Mouse (Mus musculus) megakaryocyte, adult 5-6 weeks (primary cell): ENCODE measurements around the gene Clec4f. TPM values are rescaled to one million over a fixed set of nuclear protein-coding genes. Genes with fewer than 3 reads are reported as not detected.

ENCODE experiments used
- ATAC-seq: 2 replicates; pipeline ENCODE4 v1.8.0; 2016; ENCODE audit warnings: mild to moderate bottlenecking, inconsistent platforms; ENCODE audit not compliant: poor library complexity, severe bottlenecking
- total RNA-seq, 2 experiments: library from RNA; stranded (forward) in 1 of 2; stranded (reverse) in 1 of 2; fragments of 153-499, 151-499 nt in 1 of 2; fragments of 221-1000, 200-1000 nt in 1 of 2; gene quantifications; 2 replicates each; pipeline versions ENCODE4 v1.2.3 to v1.2.4; 2015 to 2017

The Clec4f gene
- not detected in 2 replicates for total RNA-seq (2015)
- not detected in 2 replicates for total RNA-seq (2017)

DNA sequence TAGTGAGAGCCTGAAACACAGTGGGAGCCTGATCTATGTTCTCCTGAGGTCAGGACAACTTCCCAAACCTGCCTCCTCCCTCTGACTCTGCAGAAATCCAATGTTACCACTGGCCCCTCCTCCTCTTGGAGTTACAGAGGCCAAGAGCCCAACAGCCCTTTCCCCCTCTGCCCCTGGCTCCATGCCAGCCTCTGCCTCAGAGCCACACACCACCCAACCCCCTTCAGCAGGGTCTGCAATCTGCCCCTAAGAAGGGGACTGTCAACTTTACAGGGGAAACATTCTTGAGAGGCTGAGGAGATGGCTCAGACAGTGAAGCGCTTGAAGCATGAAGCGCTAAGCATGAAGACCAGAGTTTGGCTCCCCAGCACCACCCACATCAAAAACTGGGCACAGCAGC lies at the start of gene Clec4f:
Gene Clec4f (minus strand): TSS at position 101 of the 400 bp plus-strand sequence.
- ATAC-seq = no peak

DNA sequence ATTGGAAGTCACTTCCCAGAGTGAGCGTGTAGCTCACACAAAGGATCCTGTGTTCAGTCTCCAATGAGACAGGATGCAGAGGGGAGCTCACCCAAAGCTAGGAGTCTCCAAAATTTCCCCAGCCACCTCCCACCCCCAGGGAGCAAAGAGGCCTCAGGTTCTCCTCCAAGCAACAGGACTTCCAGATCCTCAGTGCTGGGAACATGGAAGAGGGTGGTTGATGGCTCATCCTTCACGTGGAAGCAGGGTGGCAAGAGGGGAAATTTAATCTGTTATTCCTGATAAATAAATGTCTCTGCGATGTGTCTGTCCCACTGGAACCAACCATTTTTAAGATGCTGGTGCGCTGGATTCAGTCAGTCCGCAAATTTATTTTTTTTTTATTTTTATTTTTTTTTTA lies 48.7 kb upstream of the Clec4f start:
- ATAC-seq = no peak

DNA sequence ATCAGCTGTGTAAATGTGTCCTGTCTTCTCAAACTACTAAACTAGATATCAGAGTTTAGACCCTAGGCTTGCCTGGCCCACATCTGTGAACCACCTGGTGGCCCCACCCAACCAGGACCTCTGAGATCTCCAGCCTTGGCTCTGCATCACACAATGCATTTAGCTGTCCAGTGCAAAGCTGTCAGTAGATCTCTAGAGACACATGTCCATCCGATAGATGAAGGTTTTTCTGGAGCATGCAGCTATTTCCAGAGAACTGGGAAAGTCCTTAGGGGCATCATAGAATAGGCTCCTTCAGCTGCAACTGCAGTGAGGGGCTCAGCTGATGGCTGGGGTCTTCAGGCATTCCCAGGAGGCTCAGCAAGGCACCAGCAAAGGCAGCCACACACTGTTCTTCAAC lies 48.3 kb upstream of the Clec4f start:
- no peak for ATAC-seq

GRCm38 (mm10) chr6:83703722-83704078 lies 47.7 kb upstream of the Clec4f start:
- ATAC-seq = no peak

DNA sequence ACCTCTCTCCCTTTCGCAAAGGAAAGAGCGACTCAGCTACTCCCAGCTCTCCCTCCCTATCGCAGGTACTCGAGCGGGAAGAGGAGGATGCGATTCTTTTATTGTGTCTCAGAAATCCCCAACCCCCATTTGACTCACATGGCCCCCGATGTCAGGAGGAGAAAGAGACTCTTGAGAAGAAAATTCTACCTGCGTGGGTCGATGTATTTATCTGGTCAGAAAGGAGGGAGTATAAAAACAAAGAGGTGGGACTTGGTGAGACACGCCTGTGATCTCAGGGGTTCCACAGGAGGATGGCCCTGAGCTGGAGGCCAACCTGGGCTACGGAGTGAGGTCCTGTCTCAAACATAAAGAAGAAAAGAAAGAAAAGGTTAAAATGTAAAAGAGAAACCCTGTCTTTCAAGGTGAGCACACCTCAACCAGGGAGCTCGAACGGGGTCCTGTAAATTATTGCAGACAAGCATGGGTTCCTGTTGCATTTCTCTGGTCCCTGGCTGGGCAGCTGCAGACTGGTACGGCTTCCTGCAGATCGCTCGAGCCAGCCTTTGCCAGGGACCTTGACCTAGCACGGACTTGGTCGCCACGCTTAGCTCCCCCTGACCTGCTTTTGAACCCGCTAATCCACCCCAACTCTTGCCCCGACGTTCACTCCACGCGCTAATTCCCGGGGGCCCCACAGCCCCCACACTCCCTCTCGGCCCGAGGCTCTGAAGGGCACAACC lies 47.2 kb upstream of the Clec4f start:
- no peak for ATAC-seq

DNA sequence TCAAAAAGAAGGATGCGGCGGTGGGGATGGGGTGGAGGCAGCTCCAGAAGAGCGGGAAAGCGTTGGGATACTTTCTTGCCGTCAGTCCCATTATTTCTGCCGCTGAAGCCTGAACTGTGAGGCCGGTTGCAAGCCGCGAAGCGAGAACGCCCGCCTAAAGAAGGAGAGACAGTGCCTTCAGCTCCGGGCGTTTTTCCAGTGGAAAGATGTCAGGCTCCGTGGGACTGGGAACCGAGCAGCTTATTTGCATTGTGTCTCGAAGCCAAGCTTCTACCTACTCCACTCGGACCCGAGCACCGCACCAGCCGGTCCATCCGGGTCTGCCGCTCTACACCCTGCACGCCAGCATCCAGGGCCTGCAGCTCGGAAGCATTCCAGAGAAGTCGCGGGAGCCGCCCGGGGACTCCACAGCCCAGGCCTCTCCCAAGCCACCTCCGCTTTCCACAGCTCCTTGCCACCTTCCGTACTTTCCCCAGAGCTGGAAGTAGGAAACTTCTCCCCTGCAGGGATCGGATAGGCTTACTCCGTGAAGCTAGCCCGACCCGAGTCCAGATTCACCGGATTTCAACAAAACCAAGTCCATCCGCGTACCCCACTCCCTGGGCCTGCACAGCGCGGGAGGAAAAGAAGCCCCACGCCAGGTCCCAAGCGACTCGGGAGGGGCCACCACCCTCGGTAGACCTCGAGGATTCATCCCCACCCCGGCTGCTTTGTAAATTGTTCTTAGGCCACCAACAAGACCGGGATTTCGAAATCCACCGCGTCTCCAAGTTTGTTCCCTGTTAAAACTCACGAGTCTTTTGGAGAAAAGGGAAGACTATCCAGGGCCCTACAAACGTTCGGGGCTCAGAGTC lies 46.4 kb upstream of the Clec4f start:
- ATAC-seq = no peak

DNA sequence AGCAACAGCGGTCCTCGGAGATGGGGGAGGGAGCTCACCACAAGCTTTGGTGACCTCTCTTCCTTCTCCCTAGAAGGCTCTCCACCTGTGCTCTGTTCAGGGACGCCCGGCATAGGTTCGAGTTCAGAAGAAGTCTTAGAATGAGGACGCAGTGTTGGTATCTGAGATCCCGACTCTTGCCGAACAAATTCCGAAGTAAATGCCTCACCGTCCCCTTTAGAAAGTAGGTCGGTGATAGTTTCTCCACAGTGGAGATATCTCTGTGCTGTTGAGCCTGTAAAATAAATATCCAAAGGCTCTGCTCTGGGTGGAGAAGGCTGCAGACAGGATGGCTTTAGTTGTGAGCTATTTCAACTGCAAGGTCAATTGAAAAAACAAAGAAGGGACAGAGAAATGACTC lies 45.0 kb upstream of the Clec4f start:
- ATAC-seq = no peak

DNA sequence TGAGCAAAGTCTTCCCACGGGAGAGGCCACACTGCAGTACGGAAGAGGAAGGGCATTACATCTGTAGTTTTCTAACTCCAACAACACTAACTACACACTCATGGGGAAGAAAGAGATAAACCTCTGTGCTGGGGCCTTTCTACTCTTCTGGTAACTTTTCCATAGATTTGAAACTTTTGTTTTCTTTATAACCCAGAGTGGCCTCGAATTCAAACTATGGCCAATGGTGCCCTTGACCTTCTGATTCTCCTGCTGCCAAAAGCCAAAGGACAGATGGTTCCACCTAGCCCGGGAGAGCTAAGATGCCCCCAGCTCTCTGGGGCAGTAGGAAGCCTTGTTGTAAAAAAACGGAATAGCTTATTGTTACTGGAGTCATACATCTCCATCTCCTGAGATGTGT lies 44.0 kb upstream of the Clec4f start:
- ATAC-seq = no peak

- no peak for ATAC-seq
Measured at GRCm38 (mm10) chr6:83697932-83698331, 41.9 kb upstream of the Clec4f start.

DNA sequence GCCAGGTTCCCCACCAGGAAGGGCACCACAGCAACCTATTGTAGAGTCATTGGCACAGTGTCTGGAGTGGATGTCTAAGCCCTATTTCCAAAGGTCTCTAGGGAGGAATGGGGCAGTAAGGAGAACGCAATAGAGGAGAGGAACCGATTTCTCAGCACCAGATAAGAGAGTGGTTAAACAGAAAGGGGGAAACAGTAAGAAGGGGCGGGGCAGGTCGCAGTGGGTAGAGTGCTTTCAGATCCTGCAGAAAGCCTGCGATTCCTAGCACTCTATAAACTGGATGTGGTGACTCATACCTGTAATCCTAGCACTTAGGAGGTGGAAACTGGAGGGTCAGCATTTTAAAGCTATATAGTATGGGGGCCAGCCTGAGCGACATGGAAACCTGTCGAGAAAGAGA lies 40.7 kb upstream of the Clec4f start:
- peak; percentile 49; the same call in 1 of the 2 replicates for ATAC-seq

- no peak for ATAC-seq
Measured at GRCm38 (mm10) chr6:83695731-83696130, 39.7 kb upstream of the Clec4f start.

- peak; percentile 59 for ATAC-seq
Measured at GRCm38 (mm10) chr6:83693835-83694234, 37.8 kb upstream of the Clec4f start.

- ATAC-seq = no peak
Measured at GRCm38 (mm10) chr6:83692962-83693361, 37.0 kb upstream of the Clec4f start.

DNA sequence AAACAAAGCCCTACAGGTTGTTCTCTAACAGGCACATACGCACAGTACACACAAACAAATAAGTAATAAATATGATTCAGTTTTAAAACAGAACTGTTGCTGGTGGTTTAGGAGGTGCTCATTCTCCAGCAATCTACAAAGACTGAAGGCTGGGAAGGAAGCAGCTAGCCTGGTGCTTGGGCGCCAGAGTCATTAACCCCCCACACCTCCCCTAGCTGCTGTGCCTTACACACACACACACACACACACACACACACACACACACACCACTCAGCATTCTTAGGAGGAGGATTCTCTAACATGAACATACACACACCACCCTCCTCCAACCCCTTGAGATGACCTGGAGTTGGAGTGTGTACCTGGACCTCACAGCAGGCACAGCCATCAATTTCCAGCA lies 34.9 kb upstream of the Clec4f start:
- ATAC-seq = no peak

- ATAC-seq = peak; percentile 52
Measured at GRCm38 (mm10) chr6:83690277-83690676, 34.3 kb upstream of the Clec4f start.

DNA sequence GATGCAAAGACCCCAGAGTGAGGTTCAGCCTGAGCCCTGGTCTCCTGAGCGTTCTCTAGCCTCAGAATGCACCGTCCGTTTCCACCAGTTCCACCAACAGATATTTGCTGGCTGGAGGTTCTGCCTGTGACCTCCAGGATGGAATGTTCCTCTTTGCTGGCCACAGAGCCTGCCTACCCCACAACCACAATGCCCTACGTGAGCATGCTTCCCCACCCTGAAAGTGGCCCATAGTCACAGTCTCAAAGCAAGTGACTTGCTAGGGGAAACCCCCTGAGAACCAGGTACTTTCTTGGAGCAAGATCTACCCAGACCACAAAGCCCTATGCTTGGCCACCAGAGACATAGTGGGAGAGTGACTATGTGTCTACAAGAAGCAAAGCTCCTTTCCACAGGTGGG lies 33.4 kb upstream of the Clec4f start:
- ATAC-seq = no peak

- no peak for ATAC-seq
Measured at GRCm38 (mm10) chr6:83677757-83678156, 21.8 kb upstream of the Clec4f start, which contains the start of gene Cd207. Gene Cd207, minus strand, starts transcription at chr6:83677857.

DNA sequence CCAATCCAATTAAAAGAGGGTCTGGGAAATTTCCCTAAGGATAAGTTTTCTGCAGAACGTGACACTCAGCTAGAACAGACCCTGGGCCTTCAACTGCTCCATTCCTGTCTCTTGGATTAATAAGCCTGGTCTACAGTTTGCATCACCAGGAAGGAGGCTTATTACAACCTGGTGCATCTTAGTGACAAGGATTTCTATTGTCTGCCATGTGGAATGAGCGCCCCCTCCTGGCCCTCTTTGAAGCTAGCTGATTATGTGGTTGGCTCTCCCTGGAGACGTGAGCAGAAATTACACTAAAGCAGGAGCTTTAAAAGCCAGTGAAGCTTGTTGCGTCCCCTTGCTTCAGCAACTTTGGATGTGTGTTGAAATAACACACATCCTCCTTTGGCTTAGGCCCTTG lies 17.4 kb upstream of the Clec4f start:
- no peak for ATAC-seq

DNA sequence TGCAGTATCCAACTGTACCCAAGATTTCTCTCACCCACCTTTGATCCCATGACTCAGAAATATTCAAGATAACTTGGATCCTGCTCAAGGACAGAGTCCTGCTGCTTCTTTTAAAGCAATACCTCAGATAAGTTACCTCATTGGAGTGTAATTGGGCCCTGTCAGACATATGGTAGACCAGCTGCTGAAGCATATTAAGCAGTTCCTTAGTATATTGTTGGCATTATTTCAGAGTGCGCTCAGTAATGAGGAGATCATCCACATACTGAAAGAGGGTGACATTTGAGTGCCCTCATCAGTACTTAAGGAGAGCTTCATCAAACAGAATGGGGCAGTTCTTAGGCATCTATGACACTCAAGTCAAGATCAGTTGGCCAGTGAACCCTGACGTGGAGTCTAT lies 9.0 kb upstream of the Clec4f start:
- ATAC-seq = no peak

DNA sequence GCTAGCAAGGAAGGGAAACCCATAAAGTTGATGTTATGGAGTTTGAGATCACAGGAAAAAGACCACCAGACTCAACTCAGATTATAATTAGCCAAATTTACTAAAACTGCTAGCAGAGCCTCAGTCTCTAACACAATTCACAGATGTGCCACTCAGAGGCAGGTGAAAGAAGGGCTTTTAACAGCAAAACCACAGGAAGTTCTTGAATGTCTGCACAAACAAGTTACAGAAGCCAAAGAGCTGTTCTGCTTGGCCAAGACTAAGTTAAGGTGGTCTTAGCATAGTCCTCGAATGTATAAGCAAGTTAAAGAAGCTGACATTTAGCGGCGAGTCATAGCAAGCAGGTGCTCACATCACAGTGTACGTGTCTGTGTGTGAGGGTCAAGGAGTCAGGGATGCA lies 4.8 kb upstream of the Clec4f start:
- no peak for ATAC-seq

GRCm38 (mm10) chr6:83646715-83647114 lies 9.3 kb downstream of the Clec4f start:
- ATAC-seq = no peak

DNA sequence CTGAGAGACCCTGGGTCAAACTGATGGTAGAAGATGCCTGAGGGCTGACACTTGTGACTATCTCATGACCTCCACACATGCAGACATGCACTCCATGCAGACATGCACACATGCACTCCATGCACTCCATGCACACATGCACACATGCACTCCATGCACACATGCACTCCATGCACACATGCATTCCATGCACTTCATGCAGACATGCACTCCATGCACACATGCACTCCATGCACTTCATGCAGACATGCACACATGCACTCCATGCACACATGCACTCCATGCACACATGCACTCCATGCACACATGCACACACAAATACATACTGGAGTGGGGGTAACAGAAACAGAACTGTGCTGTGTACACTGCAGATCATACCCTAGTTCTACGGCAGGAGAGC lies 20.7 kb downstream of the Clec4f start:
- no peak for ATAC-seq
